Mouse (Mus musculus) MEL (cell line): Measurements from ENCODE around the gene Ankra2.

ENCODE experiments used
- CTCF ChIP-seq, 3 experiments: IDR thresholded peaks in 2 of 3; conservative IDR thresholded peaks in 1 of 3; 2 replicates each; pipeline ENCODE4 v1.5.1; 2011 to 2012; ENCODE audit warnings: low read length in 3 of 3, low read depth in 2 of 3, mild to moderate bottlenecking in 2 of 3, improper control_type of control experiment in 1 of 3, inconsistent platforms in 1 of 3, mixed read lengths in 1 of 3, moderate library complexity in 1 of 3; ENCODE audit not compliant: control insufficient read depth in 1 of 3, insufficient read depth in 1 of 3, poor library complexity in 1 of 3, severe bottlenecking in 1 of 3
- GATA1 ChIP-seq: IDR thresholded peaks from 2 replicates; pipeline ENCODE4 v1.6.1; 2011; ENCODE audit warnings: low read depth, low read length, improper control_type of control experiment
- MAFK ChIP-seq: IDR thresholded peaks from 2 replicates; pipeline ENCODE4 v1.6.1; 2011; ENCODE audit warnings: low read depth, mild to moderate bottlenecking, low read length, improper control_type of control experiment, borderline replicate concordance
- NRF1 ChIP-seq: IDR thresholded peaks from 2 replicates; pipeline ENCODE4 v1.6.1; 2014; ENCODE audit warnings: low read depth, mild to moderate bottlenecking, inconsistent platforms, low read length, improper control_type of control experiment, moderate library complexity; ENCODE audit not compliant: poor library complexity, insufficient read depth, severe bottlenecking
- POLR2A ChIP-seq, 2 experiments: IDR thresholded peaks; 2 replicates each; pipeline ENCODE4 v1.6.1; 2011 to 2012; ENCODE audit warnings: low read length in 2 of 2, mild to moderate bottlenecking in 2 of 2, control low read depth in 1 of 2, improper control_type of control experiment in 1 of 2, low read depth in 1 of 2, moderate library complexity in 1 of 2; ENCODE audit not compliant: control insufficient read depth in 1 of 2, insufficient read depth in 1 of 2, poor library complexity in 1 of 2
- TBP ChIP-seq: IDR thresholded peaks from 2 replicates; pipeline ENCODE4 v1.8.0; 2011; ENCODE audit warnings: low read depth, low read length, improper control_type of control experiment
- ZKSCAN1 ChIP-seq: IDR thresholded peaks from 2 replicates; pipeline ENCODE4 v1.6.1; 2012; ENCODE audit warnings: low read depth, mild to moderate bottlenecking, inconsistent platforms, low read length, improper control_type of control experiment, moderate library complexity
- ZMIZ1 ChIP-seq: IDR thresholded peaks from 2 replicates; pipeline ENCODE4 v1.6.1; 2012; ENCODE audit warnings: low read depth, mild to moderate bottlenecking, inconsistent platforms, low read length, improper control_type of control experiment, moderate library complexity

GRCm38 (mm10) chr13:98308724-98309123, 45.9 kb downstream of the Ankra2 start:
- TF ChIP-seq GATA1 (no peak), TBP (no peak), CTCF (IDR thresholded peaks at IDR 0.05 in 2 of 3, conservative IDR thresholded peaks at IDR 0.05 in 1 of 3; ENCODE audit: control insufficient read depth in 1 of 3, insufficient read depth in 1 of 3, low read depth in 2 of 3, low read length in 3 of 3, poor library complexity in 1 of 3, severe bottlenecking in 1 of 3) (no peak), ZKSCAN1 (no peak), MAFK (no peak), POLR2A (IDR thresholded peaks at IDR 0.05; ENCODE audit: control insufficient read depth in 1 of 2, insufficient read depth in 1 of 2, low read depth in 1 of 2, low read length in 2 of 2, poor library complexity in 1 of 2) (no peak; a peak in 1 of 4 replicates), ZMIZ1 (no peak), NRF1 (no peak)
